Mouse (Mus musculus) hindbrain, embryonic 10.5 days (tissue): ENCODE results near the gene Prex1. TPM values are rescaled to one million over a fixed set of nuclear protein-coding genes. Genes with fewer than 3 reads are reported as not detected.

Source experiments
- DNase-seq: peaks from one replicate; pipeline ENCODE4 v3.0.0-alpha.2; 2017; ENCODE audit warnings: low spot score
- H3K27ac ChIP-seq: fragments of 300-500 bp; sonication (generic); 2 replicates; pipeline ENCODE4 v1.5.1; 2016; ENCODE audit warnings: mild to moderate bottlenecking, moderate library complexity
- H3K27me3 ChIP-seq: fragments of 300-500 bp; sonication (generic); 2 replicates; pipeline ENCODE4 v1.6.1; 2016; ENCODE audit warnings: mild to moderate bottlenecking; ENCODE audit not compliant: poor library complexity, insufficient read depth, severe bottlenecking
- H3K36me3 ChIP-seq: fragments of 300-500 bp; sonication (generic); 2 replicates; pipeline ENCODE4 v1.6.1; 2016; ENCODE audit warnings: mild to moderate bottlenecking, moderate library complexity
- H3K4me1 ChIP-seq: fragments of 300-500 bp; sonication (generic); replicated peaks from 2 replicates; pipeline ENCODE4 v1.6.1; 2016; ENCODE audit warnings: mild to moderate bottlenecking
- H3K4me3 ChIP-seq: fragments of 300-500 bp; sonication (generic); 2 replicates; pipeline ENCODE4 v1.5.1; 2016; ENCODE audit warnings: mild to moderate bottlenecking, moderate library complexity
- H3K9me3 ChIP-seq: fragments of 300-500 bp; sonication (generic); 2 replicates; pipeline ENCODE4 v1.6.1; 2016; ENCODE audit warnings: mild to moderate bottlenecking, moderate library complexity
- WGBS: fragments of 180-500 bp; shearing (Covaris S2); methylation state at CpG from one replicate; pipeline ENCODE4 v1.1.7; 2016; 5-methylcytosine and 5-hydroxymethylcytosine counted together
- polyA plus RNA-seq: library from polyadenylated mRNA; unstranded; fragments of >200 nt; fragmentation: Nextera tagmentation; extraction: Ambion mirVana; gene quantifications from 2 replicates; pipeline ENCODE4 v1.2.1, GENCODE M21; 2016

Gene Prex1
- polyA plus RNA-seq, 1 experiment from 2014 or later: 36.8 TPM

DNA sequence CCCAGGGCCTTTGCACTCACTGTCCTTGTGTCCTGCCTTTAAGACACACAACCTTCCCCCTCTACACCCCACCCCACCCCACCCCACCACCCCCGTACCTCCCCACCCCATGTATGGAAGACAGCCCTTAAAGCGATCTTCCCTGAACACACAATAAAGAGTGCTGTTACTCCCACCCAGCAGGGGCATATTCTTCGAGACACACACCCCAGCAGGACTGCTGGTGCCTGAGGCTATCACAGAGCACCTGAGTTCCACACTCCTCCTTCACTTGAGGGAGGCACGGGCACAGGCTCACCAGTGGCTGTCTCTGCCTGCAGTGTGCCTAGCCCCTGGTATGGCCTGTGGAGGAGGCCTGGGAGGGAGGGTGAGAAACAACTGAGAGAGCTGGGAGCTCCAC lies 61.0 kb downstream of the Prex1 start:
- H3K4me1 ChIP-seq: peaks cover 92% of the 10 kb centered on the region
- no peak for DNase-seq
- H3K4me3 ChIP-seq: no peak overlapping the region
- H3K9me3 ChIP-seq: no peaks in the 10 kb centered on the region
- H3K27ac ChIP-seq: peak overlapping the region; percentile 90
- no peaks in the 10 kb centered on the region for H3K36me3 ChIP-seq
- H3K27me3 ChIP-seq: no peaks in the 10 kb centered on the region
- 60% methylated on average over 4 of the region's 4 CpGs for WGBS

DNA sequence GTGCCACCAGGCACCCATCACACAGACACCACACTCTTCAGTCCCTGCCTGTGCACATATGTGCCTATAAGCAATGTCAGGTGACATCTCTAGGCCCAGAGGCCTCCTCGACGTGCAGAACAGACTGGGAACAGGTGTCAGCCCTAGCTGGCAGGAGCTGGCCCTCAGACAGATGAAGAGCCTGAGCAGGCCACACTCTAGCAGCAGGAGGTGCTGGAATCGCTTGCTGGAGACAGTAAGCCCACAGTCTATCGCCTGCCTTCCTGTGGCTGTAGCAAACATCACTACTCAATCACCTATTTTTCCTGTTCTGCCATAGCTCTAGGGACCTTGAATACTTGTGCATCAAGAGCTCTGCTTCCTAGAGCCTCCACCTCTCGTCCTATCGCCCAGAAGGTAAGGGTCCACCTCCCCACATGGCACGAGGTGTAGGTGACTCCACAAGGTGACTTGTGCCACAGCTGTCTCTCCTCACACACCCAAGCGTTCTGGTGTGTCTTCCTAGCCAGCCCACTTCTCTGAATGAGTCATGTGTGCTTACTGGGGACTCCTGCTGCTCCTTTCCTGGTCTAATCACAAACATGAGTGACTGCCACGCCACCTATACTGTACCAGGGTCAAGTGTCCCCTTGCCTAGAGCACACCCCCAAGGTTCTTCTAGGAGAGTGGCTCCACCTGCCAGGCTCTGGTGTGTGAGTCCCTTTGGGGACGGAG lies 62.2 kb downstream of the Prex1 start:
- H3K4me3 ChIP-seq: no peak overlapping the region
- peak overlapping the region; percentile 90 for H3K27ac ChIP-seq
- H3K4me1 ChIP-seq: peaks cover 91% of the 10 kb centered on the region
- peaks cover 6% of the 10 kb centered on the region for H3K36me3 ChIP-seq
- 76% methylated on average over 10 of the region's 10 CpGs for WGBS
- H3K27me3 ChIP-seq: no peaks in the 10 kb centered on the region
- no peaks in the 10 kb centered on the region for H3K9me3 ChIP-seq
- no peak for DNase-seq

DNA sequence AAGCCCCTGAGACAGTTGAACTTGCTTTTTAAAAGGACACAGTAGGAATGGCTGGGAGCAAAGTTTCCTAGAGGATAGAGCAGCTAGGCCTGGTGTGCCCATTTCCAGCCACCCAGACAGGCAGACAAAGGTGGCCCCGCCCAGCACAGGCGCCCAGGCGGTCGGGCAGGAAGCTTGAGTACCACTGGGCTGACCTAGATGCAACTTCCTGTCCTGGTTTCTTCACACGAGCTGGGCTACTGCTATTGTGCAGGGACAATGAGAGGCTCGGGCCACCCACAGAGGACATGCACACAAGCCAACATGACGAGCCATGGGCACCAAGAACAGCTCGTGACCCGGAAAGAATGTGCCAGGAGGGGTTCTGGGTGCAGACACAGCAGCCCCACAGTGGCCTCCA lies 63.2 kb downstream of the Prex1 start:
- DNase-seq: no peak
- Histone ChIP-seq H3K4me3 (no peak overlapping the region), H3K27ac (peak overlapping the region; percentile 90), H3K27me3 (no peaks in the 10 kb centered on the region), H3K4me1 (peaks cover 83% of the 10 kb centered on the region), H3K36me3 (peaks cover 16% of the 10 kb centered on the region), H3K9me3 (no peaks in the 10 kb centered on the region)
- 37% methylated on average over 9 of the region's 9 CpGs for WGBS

DNA sequence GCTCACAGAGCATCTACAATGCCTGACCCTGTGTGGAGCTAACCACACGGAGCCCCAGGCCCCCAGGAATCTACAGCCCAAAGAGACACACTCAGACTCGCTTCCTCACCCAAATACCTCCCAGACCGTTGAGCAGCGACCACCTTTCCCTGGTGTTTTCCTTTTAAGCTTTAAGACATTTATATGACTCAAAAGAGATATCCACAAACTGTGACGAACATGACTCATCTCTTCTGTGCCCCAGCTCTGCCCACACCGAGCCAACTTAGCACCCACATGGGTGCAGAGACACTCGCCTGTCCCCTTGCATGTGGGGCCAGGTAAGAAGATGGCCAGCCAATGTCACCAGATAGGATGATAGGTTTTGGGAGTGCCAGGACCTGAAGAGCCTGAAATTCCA lies 66.4 kb downstream of the Prex1 start:
- peak overlapping the region; percentile 74 for H3K27ac ChIP-seq

DNA sequence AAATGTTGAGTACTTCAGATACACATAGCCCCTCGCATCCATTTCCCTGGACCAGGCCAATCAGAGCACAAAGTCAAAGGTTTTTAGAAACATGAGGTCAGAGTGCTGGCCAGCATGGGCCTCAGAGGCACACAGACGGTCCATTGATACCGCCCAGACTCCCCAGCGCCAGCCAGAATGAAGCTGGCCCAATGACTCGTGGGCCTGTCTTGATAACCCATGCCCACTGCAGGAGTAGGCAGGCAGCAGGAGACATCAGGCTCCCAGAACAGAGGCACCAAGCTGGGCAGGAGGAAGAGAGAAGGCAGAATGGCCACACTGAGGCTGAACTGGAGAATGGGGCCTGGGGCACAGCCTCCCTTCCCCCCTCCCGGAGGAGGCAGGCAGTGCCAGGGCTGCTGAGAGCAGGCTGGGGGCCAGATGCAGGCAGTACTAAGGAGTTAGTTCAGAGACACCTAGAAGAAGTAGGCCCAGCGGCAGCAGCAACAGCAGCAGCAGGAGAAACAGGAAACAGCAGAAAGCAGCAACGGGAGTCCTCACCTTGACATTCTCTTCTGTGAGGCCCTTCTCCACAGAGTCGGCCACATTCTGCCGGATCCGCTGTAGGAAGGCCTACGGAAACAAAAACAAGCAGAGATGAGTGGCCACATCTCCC lies 67.1 kb downstream of the Prex1 start:
- no peak overlapping the region for H3K4me3 ChIP-seq
- H3K27me3 ChIP-seq: no peaks in the 10 kb centered on the region
- no peaks in the 10 kb centered on the region for H3K9me3 ChIP-seq
- H3K27ac ChIP-seq: peak overlapping the region; percentile 74
- 73% methylated on average over 12 of the region's 12 CpGs for WGBS
- no peak for DNase-seq
- H3K36me3 ChIP-seq: peaks cover 53% of the 10 kb centered on the region
- peaks cover 48% of the 10 kb centered on the region for H3K4me1 ChIP-seq

More for the DNA sequence above, 66.4 kb downstream of the Prex1 start:
- H3K4me1 ChIP-seq: peaks cover 55% of the 10 kb centered on the region
- no peak overlapping the region for H3K4me3 ChIP-seq
- H3K36me3 ChIP-seq: peaks cover 46% of the 10 kb centered on the region
- H3K27me3 ChIP-seq: no peaks in the 10 kb centered on the region
- WGBS: 76% methylated on average over 7 of the region's 7 CpGs
- H3K9me3 ChIP-seq: no peaks in the 10 kb centered on the region
- DNase-seq: no peak

DNA sequence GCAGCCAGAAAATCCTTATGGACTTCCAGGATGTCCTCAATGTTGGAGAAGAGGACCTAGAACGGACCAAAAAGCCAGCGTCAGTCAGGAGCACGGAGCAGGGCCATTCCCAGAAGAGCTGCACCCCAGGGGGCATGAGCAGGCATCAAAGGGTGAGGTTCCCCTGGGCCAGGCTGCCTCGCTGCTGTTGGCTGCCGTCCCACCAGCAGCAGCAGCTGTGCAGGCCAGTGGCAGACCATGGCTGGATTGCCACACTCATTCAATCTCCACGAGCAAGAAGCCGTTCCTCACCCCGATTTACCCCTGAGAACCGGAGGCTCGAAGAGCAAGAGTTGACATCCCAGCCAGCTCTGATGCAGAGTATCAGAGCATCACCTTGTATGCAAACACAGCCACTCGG lies 68.8 kb downstream of the Prex1 start:
- H3K27ac ChIP-seq: no peak overlapping the region
- 0 out of 2 replicates have a peak, but pooled peaks cover 5% of the 10 kb centered on the region for H3K9me3 ChIP-seq
- H3K36me3 ChIP-seq: peaks cover 70% of the 10 kb centered on the region
- whole genome bisulfite sequencing: 80% methylated on average over 11 of the region's 11 CpGs
- no peaks in the 10 kb centered on the region for H3K27me3 ChIP-seq
- no peak for DNase-seq
- no peak overlapping the region for H3K4me3 ChIP-seq
- peaks cover 34% of the 10 kb centered on the region for H3K4me1 ChIP-seq

DNA sequence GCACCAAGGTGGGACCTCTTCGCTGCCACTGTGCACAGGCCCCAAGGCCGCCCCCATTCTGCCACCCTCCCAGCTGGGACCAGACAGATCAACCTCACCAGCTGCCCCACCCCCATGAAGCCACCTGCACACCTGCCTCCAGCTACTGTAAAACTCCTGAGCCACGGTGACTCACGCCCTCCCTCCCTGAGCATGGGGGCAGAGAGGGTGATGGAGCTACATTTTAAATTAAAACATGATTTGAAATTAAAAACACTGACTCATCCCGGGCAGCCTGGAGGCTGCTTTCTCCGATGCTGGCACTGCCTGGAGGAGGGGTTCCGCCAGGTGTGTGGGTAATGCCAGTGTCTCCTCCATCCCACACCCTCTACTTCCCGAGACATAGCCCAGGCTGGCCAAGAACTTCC lies 71.0 kb downstream of the Prex1 start:
- H3K4me1 ChIP-seq: peaks cover 36% of the 10 kb centered on the region
- no peaks in the 10 kb centered on the region for H3K27me3 ChIP-seq
- peaks cover 84% of the 10 kb centered on the region for H3K36me3 ChIP-seq
- no peak overlapping the region for H3K27ac ChIP-seq
- H3K4me3 ChIP-seq: no peak overlapping the region
- H3K9me3 ChIP-seq: 0 out of 2 replicates have a peak, but pooled peaks cover 5% of the 10 kb centered on the region
- DNase-seq: no peak
- WGBS: 92% methylated on average over 8 of the region's 8 CpGs

DNA sequence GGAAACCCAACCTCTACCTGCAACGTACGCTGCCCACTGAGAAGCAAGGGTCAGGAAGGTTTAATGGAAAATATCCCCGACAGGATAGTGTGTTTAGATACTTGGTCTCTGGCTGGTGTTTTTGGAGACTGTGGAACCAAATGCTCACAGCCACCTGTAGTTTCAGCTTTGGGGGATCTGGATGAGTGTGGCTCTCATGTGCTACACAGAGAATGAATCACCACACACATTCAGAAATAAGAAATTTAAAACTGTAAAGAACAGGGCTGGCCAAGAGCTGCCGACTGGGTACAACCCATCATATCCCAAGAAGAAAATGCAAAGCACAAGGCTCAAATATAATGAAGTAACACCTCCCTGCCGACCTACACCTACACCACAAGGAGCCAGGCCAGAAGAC lies 73.9 kb downstream of the Prex1 start:
- H3K9me3 ChIP-seq: 0 out of 2 replicates have a peak, but pooled peaks cover 5% of the 10 kb centered on the region
- DNase-seq: no peak
- peaks cover 44% of the 10 kb centered on the region for H3K4me1 ChIP-seq
- no peak overlapping the region for H3K4me3 ChIP-seq
- H3K27me3 ChIP-seq: no peaks in the 10 kb centered on the region
- WGBS: 92% methylated on average over 5 of the region's 5 CpGs
- H3K27ac ChIP-seq: no peak overlapping the region
- H3K36me3 ChIP-seq: peaks cover 84% of the 10 kb centered on the region

DNA sequence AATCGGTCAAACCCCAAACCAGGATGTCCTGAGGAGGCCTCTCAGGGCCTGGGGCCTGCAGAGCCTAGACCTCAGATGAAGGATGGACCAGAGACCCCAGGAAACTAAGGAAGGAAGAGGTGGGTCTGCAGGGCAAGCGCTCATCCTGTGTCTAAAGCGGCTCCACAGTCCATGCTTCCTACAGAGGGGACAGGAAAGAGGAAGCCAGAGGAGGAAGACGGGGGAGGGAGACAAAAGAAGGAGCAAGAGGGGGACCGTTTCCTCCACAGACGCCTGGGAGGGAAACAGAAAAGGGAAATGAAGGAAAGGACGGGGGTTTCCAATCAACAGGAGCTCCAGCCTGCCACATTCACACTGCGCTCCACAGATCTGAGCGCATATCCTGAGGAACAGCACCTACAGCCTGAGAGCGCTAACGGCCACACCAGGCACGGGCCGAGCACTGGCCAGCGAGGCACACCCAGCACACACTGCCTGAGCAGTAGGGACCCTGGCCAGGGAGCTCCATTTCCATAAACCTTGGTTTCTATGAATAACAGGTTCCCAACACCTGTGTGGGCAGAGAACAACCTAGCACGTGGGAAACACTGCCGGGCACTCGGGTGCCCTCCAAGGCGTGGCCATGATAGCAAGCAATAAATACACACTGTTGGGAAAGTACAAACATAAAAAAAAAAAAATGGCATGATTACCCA lies 74.5 kb downstream of the Prex1 start:
- Histone ChIP-seq H3K4me1 (peaks cover 44% of the 10 kb centered on the region), H3K9me3 (0 out of 2 replicates have a peak, but pooled peaks cover 5% of the 10 kb centered on the region), H3K27ac (peak overlapping the region; percentile 80), H3K27me3 (no peaks in the 10 kb centered on the region), H3K36me3 (peaks cover 81% of the 10 kb centered on the region), H3K4me3 (no peak overlapping the region)
- 77% methylated on average over 18 of the region's 18 CpGs for WGBS
- DNase-seq: no peak

DNA sequence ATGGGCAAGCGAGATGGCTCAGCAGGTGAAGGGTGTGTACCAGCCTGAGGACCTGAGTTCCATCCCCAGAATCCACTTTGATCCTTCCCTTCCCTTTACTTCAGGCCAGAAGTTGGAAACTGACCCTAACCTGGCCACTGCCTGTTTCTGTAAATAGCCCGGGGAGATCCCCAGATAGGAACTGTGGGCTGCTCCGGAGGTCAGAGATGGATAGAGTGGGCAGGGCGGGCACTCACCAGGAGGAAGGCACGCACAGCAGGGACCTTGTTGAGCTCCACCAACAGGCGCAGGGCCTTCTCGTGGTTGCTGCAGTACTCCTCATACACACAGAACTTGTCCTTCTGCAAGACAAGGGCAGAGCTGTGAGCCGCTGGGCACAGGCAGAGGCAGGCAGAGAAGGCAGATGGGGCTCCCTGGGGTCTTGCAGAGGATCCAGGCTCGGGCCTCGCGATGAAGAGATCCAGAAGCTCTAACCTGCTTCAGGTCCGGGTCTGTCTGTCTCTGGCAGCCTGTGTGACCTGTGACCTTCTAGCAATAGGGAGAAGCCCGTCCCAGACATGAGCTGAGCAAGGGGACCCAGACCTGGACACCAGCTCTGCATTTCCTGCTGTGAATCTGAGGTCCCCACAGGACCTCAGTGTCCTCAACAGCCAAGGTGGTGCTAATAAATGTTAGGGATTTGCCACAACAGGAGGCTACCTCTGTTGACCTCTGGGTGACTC lies 75.4 kb downstream of the Prex1 start:
- H3K36me3 ChIP-seq: peaks cover 80% of the 10 kb centered on the region
- WGBS: 66% methylated on average over 13 of the region's 13 CpGs

DNA sequence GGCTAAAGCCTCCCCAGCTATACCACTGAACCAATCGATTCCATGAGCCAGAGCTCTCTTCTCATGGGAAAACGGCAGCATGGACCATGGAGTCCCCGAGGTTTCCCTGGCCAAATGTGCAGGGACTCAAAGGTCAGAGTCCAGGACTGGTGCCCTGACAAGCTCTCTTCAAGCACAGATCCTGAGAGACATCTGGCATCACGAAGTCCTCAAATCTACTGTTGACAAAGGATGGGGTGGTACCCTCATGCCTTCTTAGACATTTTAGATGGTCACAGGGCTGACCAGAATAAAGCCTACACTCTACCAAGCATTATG lies 76.0 kb downstream of the Prex1 start:
- Histone ChIP-seq H3K4me1 (peaks cover 44% of the 10 kb centered on the region), H3K9me3 (0 out of 2 replicates have a peak, but pooled peaks cover 5% of the 10 kb centered on the region), H3K27ac (peak overlapping the region; percentile 80), H3K4me3 (no peak overlapping the region), H3K36me3 (peaks cover 80% of the 10 kb centered on the region), H3K27me3 (no peaks in the 10 kb centered on the region)
- DNase-seq: no peak
- 65% methylated on average over 4 of the region's 4 CpGs for WGBS

More for the DNA sequence above, 75.4 kb downstream of the Prex1 start:
- Histone ChIP-seq H3K4me1 (peaks cover 44% of the 10 kb centered on the region), H3K4me3 (no peak overlapping the region), H3K27me3 (no peaks in the 10 kb centered on the region), H3K27ac (peak overlapping the region; percentile 80), H3K9me3 (0 out of 2 replicates have a peak, but pooled peaks cover 5% of the 10 kb centered on the region)
- no peak for DNase-seq

DNA sequence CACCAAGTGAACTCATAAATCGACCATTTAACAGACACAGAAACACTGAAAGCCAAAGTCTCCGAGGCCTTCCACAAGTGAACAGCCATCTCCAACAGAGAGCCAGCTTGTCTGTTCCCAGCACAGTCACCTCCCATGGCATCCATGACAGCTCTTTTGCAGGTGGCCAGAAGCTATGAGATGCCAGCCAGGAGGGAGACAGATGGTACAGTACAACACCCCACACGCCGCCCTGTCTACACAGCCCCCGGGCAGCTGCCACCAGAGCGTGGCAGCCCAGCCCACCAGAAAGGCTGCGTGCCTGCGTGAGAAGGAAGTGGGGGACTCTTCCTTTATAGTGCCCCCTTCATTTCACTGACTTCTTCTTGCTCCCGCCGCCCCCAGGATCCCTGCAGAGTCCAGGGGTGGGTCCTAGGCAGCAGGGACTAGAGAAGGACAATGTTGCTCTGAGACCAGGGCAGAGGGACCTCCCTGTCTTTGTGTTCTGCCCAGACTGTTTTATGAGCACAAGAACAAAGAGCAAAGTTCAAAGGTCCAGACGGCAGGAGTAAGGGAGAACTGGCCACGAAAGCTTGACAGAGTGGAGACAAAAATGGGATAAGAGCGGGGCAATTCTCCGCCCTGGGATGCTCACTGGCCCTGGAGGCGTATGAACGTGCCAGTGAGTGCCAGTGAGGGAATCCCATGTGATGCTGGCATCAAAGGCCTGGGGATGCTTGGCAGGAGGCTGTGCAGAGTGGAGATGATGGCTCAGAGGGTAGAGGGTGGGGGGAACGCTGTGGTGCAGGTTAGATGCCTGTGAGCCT lies 76.6 kb downstream of the Prex1 start:
- Histone ChIP-seq H3K4me3 (no peak overlapping the region), H3K4me1 (peaks cover 40% of the 10 kb centered on the region), H3K36me3 (peaks cover 80% of the 10 kb centered on the region), H3K27ac (peak overlapping the region; percentile 80), H3K27me3 (no peaks in the 10 kb centered on the region), H3K9me3 (0 out of 2 replicates have a peak, but pooled peaks cover 5% of the 10 kb centered on the region)
- WGBS: 46% methylated on average over 17 of the region's 17 CpGs
- DNase-seq: no peak
